Mouse (Mus musculus) heart, postnatal 4 days (tissue): ENCODE data around the gene Il1rapl1. TPM values are rescaled to one million over a fixed set of nuclear protein-coding genes. Genes with fewer than 3 reads are reported as not detected.

ENCODE experiments used
- DNase-seq: peaks from one replicate; pipeline ENCODE4 v3.0.0; 2021
- total RNA-seq, 2 experiments: library from RNA; stranded (reverse); gene quantifications; 2 replicates each; pipeline ENCODE4 v1.2.3; 2021

Il1rapl1 gene
- under 1 TPM; 0.10 to 0.20 TPM for total RNA-seq

DNA sequence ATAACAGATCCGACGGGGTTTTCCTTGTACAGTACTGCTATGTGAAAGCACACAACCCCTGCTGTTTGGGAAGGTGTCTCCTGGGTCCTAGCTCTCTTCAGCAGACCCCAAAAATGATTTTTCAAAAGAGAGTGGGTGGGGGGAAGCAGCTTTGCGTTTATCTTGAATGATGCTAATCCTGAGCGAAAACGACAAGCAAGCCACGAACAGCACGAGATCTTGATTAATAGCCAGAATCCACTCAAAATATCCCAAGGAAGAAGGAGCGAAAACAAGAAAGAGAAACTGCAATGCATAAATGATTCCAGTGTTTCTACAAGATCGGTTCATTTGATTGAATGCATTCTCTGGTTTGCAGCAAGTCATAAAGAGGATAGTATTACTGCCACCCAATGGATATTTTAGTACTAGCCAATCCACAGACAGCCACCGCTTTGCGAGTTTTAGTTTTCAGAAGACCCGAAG lies at the start of gene Il1rapl1:
TSS of gene Il1rapl1 (minus strand) at position 37 of the 465 bp plus-strand sequence.
- DNase-seq = no peak

DNA sequence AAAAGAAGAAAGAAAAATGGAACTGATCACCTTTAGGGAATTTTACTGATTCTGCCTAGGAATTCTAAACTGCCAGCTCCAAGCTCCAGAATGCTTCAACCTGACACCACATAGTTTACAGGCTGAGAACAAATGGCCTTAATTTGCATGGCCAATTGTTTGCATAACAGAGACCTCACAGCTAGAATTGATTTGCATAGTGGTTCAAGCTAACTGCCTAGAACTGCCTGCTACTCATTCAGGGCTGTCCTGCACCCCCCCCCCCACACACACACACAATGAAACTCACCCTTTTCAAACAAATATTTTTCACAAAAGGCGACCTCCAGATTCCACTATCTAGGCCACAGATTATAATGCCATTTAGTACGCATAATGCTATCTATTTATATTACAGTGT lies 42.6 kb upstream of the Il1rapl1 start:
- no peak for DNase-seq

GRCm38 (mm10) chrX:88125612-88126011 lies 10.2 kb upstream of the Il1rapl1 start:
- DNase-seq = no peak

DNA sequence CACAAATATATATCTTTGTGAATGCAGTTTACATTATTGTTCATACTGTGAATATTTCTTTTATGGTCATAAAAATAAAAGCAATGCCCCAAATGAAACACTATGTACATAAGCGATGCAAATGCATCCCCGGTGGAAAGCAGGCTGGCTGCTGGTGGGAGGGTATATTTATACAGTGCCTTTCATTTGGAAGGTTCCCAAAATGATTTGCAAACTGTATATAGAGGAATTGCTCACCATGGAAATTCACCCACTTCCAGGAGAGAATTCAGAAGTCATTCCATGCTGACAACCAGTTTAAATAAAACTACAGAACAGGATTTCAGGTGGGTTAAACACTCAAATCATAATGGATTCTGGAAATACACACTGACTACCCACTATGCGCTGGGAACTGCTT lies 4.6 kb upstream of the Il1rapl1 start:
- no peak for DNase-seq

GRCm38 (mm10) chrX:88117858-88118257 lies 2.4 kb upstream of the Il1rapl1 start:
- no peak for DNase-seq

DNA sequence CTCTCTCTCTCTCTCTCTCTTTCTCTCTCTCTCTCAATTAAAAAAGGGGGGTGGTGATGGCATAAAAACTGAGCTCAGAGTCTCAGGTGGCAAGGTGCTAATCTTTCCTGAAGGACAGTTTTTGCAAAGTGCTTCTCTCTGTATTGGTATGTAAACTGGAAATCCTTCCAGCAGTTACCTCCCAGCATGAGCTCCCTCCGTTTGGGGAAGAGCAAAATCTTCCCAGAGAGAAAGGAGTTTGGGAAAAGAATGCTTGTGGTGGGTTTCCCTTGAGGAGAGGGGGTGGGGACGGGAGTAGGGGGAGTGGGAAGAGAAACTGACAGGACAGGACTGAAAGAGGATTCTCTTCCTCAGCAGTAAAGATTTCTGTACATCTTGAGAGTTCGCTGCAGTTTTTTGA lies 881 bp upstream of the Il1rapl1 start:
- no peak for DNase-seq

GRCm38 (mm10) chrX:88113561-88113960 lies 1.9 kb downstream of the Il1rapl1 start:
- DNase-seq = no peak

DNA sequence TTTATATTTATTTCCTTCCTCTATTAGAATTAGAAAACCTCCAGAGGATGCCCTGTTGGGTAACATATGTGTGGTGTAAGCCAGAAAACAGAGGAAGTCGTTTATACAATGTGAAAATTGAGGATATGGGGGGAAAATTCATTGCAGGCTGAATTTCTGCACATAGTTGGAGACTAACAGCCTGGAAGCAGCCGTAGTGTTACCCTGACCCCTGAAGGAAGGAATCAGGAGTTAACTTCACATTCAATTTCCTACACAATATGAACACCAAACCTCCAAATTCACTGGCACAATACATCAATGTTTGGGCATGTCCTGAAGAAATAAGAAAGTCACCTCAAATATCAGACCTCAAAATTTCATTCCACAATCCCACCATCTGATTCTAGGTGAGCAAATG lies 3.2 kb downstream of the Il1rapl1 start:
- DNase-seq = no peak

GRCm38 (mm10) chrX:88109733-88110132 lies 5.7 kb downstream of the Il1rapl1 start:
- no peak for DNase-seq

- DNase-seq = no peak
These were observed 21.4 kb downstream of the Il1rapl1 start for GRCm38 (mm10) chrX:88093936-88094569.

GRCm38 (mm10) chrX:88089873-88090272 lies 25.6 kb downstream of the Il1rapl1 start:
- DNase-seq = no peak

GRCm38 (mm10) chrX:88072741-88073419 lies 42.6 kb downstream of the Il1rapl1 start:
- no peak for DNase-seq

- no peak for DNase-seq
These were observed 45.1 kb downstream of the Il1rapl1 start for GRCm38 (mm10) chrX:88070368-88070767.

GRCm38 (mm10) chrX:88043556-88043955 lies 71.9 kb downstream of the Il1rapl1 start:
- DNase-seq = no peak

GRCm38 (mm10) chrX:88038984-88039383 lies 76.5 kb downstream of the Il1rapl1 start:
- no peak for DNase-seq

- DNase-seq = no peak
These were observed 218.3 kb downstream of the Il1rapl1 start for GRCm38 (mm10) chrX:87897172-87897571.

DNA sequence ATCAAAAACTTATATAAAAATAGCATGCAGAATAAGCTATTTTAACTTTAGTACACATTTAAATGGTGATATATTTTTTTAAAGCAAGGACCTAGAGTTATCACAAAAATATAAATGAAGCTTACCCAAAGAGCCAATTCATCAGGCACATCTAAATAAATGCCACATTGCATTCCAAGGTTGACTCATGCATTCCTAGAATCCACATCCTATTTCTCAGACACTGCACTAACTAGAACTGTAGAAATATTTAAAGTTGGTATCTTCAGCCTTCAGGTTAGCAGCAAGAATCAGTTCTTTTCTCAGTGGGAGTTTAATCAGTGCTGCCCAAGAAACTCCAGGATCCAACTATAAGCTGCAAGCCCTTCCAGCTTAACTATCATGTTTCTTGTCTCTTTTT lies 223.5 kb downstream of the Il1rapl1 start:
- DNase-seq = no peak

- DNase-seq = no peak
These were observed 261.3 kb downstream of the Il1rapl1 start for GRCm38 (mm10) chrX:87854107-87854506.

DNA sequence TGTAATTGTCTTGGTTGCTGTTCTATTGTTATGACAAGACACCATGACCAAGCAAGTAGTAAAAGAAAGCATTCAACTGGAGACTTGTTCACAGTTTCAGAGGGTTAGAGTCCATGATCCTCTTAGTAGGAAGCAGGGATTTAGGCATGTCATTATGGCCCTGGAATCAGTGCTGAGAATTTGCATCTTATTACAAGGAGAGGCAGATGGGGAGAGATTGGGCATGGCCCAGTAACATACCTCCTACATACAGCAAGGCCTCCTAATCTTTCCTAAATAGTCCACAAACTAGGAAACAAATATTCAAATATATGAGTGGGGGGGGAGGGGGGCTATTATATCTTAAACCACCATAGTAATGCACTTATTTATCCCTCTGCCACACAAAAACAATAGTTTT lies 301.6 kb downstream of the Il1rapl1 start:
- no peak for DNase-seq

- DNase-seq = no peak
These were observed 307.7 kb downstream of the Il1rapl1 start for GRCm38 (mm10) chrX:87807717-87808116.

- no peak for DNase-seq
These were observed 322.4 kb downstream of the Il1rapl1 start for GRCm38 (mm10) chrX:87793011-87793410.

DNA sequence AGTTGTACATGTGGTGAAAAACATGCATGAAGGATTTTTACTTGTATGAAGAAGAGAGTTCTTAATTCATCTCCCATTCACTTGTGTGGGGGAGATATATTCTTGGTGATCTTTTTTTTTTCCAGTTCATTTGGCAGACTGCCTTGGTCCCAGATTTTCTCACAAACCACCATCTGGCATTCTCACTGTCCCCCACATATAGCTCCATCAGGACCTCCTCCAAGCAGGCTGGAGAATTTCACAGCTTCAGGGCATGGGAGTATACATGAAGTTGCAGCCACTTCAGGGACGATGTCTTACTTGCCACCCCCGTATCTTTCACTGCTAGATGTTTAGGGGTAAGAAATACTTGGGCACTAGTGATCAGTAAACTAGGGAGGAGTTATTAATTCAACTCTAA lies 404.9 kb downstream of the Il1rapl1 start:
- DNase-seq = no peak

DNA sequence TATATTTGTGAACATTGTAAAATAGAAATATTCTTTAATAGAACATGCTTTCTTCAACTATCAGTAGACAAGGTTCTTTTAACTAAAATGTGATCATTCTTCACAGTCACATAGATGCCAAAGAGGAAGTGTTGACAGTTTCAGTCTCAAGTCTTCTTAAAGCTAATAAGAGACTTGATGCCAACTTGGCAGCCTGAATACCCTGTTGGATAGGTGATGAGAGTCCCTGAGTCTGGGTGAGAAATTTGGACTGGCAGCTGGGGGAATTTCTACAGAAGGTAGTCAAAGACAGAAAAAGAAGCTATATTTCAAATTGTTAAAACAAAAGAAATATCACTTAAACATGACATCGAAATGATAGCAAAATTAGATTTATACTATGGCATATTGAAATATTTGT lies 451.6 kb downstream of the Il1rapl1 start:
- DNase-seq = no peak

DNA sequence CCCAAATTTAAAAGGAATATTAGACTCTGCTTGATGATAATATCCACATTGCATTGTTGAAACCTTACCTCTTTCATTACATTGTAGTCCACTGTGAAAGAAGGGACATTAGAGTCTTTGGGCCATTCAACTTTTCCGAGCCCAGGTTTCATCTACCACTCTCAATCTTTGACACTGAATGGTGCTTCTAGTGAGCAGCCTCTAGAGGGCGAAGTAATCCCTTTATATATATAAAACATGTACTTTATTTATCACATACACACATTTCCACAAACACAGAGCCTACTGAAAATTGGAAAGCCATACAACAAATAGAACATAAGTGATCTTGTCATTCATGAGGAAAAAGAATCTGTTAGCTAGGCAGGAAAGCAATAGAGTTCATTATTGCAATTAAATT lies 459.8 kb downstream of the Il1rapl1 start:
- no peak for DNase-seq
